Mouse (Mus musculus): ENCODE measurements at regions not wholly inside any gene's neighbourhood (a gene's known extent, or its start where the extent isn't known, plus 50 kb on each side); places are given as distances from the start of the nearest gene placed in this dataset.

DNA sequence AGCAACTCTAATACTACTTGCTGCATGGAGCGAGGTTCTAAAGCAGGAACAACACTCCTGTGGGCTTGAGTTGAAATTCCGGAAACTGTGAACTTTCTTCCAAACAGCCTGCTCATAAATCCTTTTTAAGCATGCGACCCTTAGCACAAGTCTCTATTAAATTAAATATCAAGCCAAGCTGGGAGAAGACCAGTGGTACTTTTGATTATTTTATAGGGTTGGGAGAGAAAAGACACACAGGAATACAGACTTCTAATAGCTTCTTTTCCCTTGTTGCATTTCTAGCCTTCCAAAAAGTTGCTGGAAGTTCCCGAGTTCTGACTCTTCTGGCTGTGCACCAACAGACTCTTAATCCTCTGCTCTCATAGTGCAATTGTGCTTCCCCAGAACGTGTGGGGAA is 136.6 kb upstream of the Tom1l1 start:
- Histone ChIP-seq H3K4me2 (ENCODE audit: low read depth) (no peak overlapping the region), H3K36me3 (ENCODE audit: insufficient read depth) (no peaks in the 10 kb centered on the region), H3K27ac (ENCODE audit: low read depth, low read length) (no peak overlapping the region), H3K9ac (no peak overlapping the region), H3K27me3 (ENCODE audit: insufficient read depth, low read length) (no peaks in the 10 kb centered on the region), H3K4me3 (ENCODE audit: low read depth, low read length) (no peak overlapping the region), H3K9me3 (ENCODE audit: low read length) (no peaks in the 10 kb centered on the region), H3K4me1 (ENCODE audit: insufficient read depth) (no peaks in the 10 kb centered on the region)
- no peak for TF ChIP-seq CTCF (IDR thresholded peaks at IDR 0.05; ENCODE audit: low read depth)
- DNase-seq, result no peak
- 58% methylated on average over 5 of the region's 5 CpGs for WGBS
- no peak for ATAC-seq

DNA sequence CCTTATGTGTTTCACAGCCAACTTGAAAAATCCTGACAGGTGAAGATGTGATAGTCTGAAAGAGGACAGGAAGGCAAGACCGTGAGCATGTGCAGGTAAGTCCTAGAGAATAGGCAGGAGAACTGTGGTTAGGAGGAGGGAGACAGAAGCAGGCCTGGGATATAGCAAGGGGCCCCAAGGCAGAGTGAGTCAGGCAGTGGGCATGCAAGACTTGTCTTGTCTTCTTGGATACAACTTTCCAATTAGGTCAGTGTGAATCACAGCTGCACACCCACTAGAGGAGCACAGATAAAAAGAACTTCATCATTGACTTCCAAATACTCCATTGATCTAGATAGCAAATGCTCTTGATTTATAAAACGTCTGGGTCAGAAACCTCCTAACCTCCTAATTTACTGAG is 128.6 kb upstream of the Tom1l1 start:
- Histone ChIP-seq H3K9me3 (ENCODE audit: low read length) (no peaks in the 10 kb centered on the region), H3K4me1 (ENCODE audit: insufficient read depth) (no peaks in the 10 kb centered on the region), H3K4me2 (ENCODE audit: low read depth) (no peak overlapping the region), H3K36me3 (ENCODE audit: insufficient read depth) (no peaks in the 10 kb centered on the region), H3K27me3 (ENCODE audit: insufficient read depth, low read length) (no peaks in the 10 kb centered on the region), H3K9ac (no peak overlapping the region), H3K27ac (ENCODE audit: low read depth, low read length) (no peak overlapping the region), H3K4me3 (ENCODE audit: low read depth, low read length) (no peak overlapping the region)
- no peak for TF ChIP-seq CTCF (IDR thresholded peaks at IDR 0.05; ENCODE audit: low read depth)
- 79% methylated on average over 2 of the region's 2 CpGs for WGBS
- ATAC-seq (no peak), DNase-seq (no peak)

DNA sequence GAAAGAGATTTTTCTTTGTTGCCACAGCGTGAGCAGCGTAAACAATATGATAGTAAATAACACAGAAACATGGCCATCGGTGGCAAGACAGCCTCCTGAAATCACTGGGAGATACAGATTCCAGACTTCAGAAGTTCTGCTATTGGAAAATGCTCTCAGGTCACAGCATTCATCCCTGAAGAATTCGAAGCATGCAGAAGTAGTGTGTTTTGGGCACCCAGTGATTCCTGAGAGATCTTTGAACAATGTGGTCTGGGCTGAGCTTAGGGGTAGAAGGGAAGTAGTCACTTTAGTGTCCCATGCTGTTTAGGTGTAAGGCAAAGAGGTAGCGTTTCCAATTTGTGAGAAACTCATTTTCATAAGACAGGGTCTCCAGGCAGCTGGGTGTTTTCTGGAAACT is 126.3 kb upstream of the Tom1l1 start:
- H3K4me1 ChIP-seq (ENCODE audit: insufficient read depth), result no peaks in the 10 kb centered on the region
- H3K4me3 ChIP-seq (ENCODE audit: low read depth, low read length), result no peak overlapping the region
- TF ChIP-seq CTCF (IDR thresholded peaks at IDR 0.05; ENCODE audit: low read depth), result no peak
- H3K4me2 ChIP-seq (ENCODE audit: low read depth), result no peak overlapping the region
- no peaks in the 10 kb centered on the region for H3K36me3 ChIP-seq (ENCODE audit: insufficient read depth)
- no peaks in the 10 kb centered on the region for H3K27me3 ChIP-seq (ENCODE audit: insufficient read depth, low read length)
- ATAC-seq (no peak), DNase-seq (no peak)
- no peak overlapping the region for H3K9ac ChIP-seq
- WGBS, result 78% methylated on average over 5 of the region's 5 CpGs
- H3K9me3 ChIP-seq (ENCODE audit: low read length), result no peaks in the 10 kb centered on the region
- no peak overlapping the region for H3K27ac ChIP-seq (ENCODE audit: low read depth, low read length)

DNA sequence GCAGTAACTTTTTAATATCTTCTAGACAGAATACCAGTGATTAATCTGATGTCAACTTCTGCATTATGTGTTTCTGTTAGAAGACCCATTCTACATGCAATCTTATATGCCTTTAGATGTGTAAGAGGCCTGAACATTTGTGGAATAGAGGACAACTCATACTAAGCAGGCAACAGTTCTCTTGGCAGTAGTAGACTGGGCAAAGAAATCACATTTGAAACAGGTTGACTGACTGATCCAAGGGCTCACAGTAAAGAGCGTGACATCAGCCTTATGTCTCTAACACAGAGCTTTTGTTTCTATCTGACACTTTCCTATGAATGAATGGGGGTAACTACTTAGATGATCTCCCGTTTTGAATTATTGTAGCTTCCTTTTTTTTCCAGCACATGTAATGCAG is 124.8 kb upstream of the Tom1l1 start:
- 48% methylated on average over 2 of the region's 2 CpGs for WGBS
- ATAC-seq, result no peak; the same call in 1 of the 2 replicates
- Histone ChIP-seq H3K9me3 (ENCODE audit: low read length) (no peaks in the 10 kb centered on the region), H3K4me3 (ENCODE audit: low read depth, low read length) (no peak overlapping the region), H3K4me1 (ENCODE audit: insufficient read depth) (no peaks in the 10 kb centered on the region), H3K4me2 (ENCODE audit: low read depth) (no peak overlapping the region), H3K9ac (no peak overlapping the region), H3K27me3 (ENCODE audit: insufficient read depth, low read length) (no peaks in the 10 kb centered on the region; the same call in 1 of the 2 replicates), H3K27ac (ENCODE audit: low read depth, low read length) (no peak overlapping the region), H3K36me3 (ENCODE audit: insufficient read depth) (no peaks in the 10 kb centered on the region)
- TF ChIP-seq CTCF (IDR thresholded peaks at IDR 0.05; ENCODE audit: low read depth), result no peak
- DNase-seq, result peak; percentile 27

- Histone ChIP-seq H3K4me2 (ENCODE audit: low read depth) (no peak overlapping the region), H3K27me3 (ENCODE audit: insufficient read depth, low read length) (no peaks in the 10 kb centered on the region; the same call in 1 of the 2 replicates), H3K9ac (no peak overlapping the region), H3K27ac (ENCODE audit: low read depth, low read length) (no peak overlapping the region), H3K36me3 (ENCODE audit: insufficient read depth) (no peaks in the 10 kb centered on the region), H3K4me3 (ENCODE audit: low read depth, low read length) (no peak overlapping the region), H3K9me3 (ENCODE audit: low read length) (no peaks in the 10 kb centered on the region), H3K4me1 (ENCODE audit: insufficient read depth) (no peaks in the 10 kb centered on the region)
- 51% methylated on average over 4 of the region's 4 CpGs for WGBS
- TF ChIP-seq CTCF (IDR thresholded peaks at IDR 0.05; ENCODE audit: low read depth), result 0 out of 2 replicates have a peak, but pooled peaks have one; percentile 9
- DNase-seq (peak; percentile 67), ATAC-seq (peak; percentile 64)
These were observed 124.4 kb upstream of the Tom1l1 start for GRCm38 (mm10) chr11:90812530-90812929.

- no peaks in the 10 kb centered on the region for H3K9me3 ChIP-seq (ENCODE audit: low read length)
- no peak for ATAC-seq
- H3K27ac ChIP-seq (ENCODE audit: low read depth, low read length), result no peak overlapping the region
- no peak overlapping the region for H3K4me3 ChIP-seq (ENCODE audit: low read depth, low read length)
- no peak overlapping the region for H3K4me2 ChIP-seq (ENCODE audit: low read depth)
- no peaks in the 10 kb centered on the region for H3K36me3 ChIP-seq (ENCODE audit: insufficient read depth)
- no peaks in the 10 kb centered on the region; the same call in 1 of the 2 replicates for H3K27me3 ChIP-seq (ENCODE audit: insufficient read depth, low read length)
- WGBS, result 62% methylated on average over 1 of the region's 1 CpGs
- H3K9ac ChIP-seq, result no peak overlapping the region
- no peak for TF ChIP-seq CTCF (IDR thresholded peaks at IDR 0.05; ENCODE audit: low read depth)
- no peaks in the 10 kb centered on the region for H3K4me1 ChIP-seq (ENCODE audit: insufficient read depth)
- DNase-seq, result no peak
These were observed 120.3 kb upstream of the Tom1l1 start for GRCm38 (mm10) chr11:90808443-90808842.

GRCm38 (mm10) chr11:90807343-90807742 is 119.2 kb upstream of the Tom1l1 start:
- Histone ChIP-seq H3K4me1 (ENCODE audit: insufficient read depth) (no peaks in the 10 kb centered on the region), H3K4me3 (ENCODE audit: low read depth, low read length) (no peak overlapping the region), H3K9ac (no peak overlapping the region), H3K27ac (ENCODE audit: low read depth, low read length) (no peak overlapping the region), H3K27me3 (ENCODE audit: insufficient read depth, low read length) (no peaks in the 10 kb centered on the region; the same call in 1 of the 2 replicates), H3K4me2 (ENCODE audit: low read depth) (no peak overlapping the region), H3K9me3 (ENCODE audit: low read length) (no peaks in the 10 kb centered on the region), H3K36me3 (ENCODE audit: insufficient read depth) (no peaks in the 10 kb centered on the region)
- WGBS, result 42% methylated on average over 5 of the region's 5 CpGs
- DNase-seq (peak; percentile 4), ATAC-seq (peak; percentile 59)
- no peak for TF ChIP-seq CTCF (IDR thresholded peaks at IDR 0.05; ENCODE audit: low read depth)

All from forebrain, postnatal 0 days (tissue).